Mouse (Mus musculus): ENCODE measurements around the gene 0610040J01Rik. TPM values are rescaled to one million over a fixed set of nuclear protein-coding genes. Genes with fewer than 3 reads are reported as not detected.

Gene 0610040J01Rik
- polyA plus RNA-seq, 1 experiment from 2014 or later: 0.94 TPM

GRCm38 (mm10) chr5:63824599-63825350 lies 12.6 kb downstream of the 0610040J01Rik start:
- Histone ChIP-seq H3K4me2 (ENCODE audit: low read depth, low read length, severe bottlenecking) (no peak overlapping the region), H3K27ac (ENCODE audit: low read depth, low read length) (no peak overlapping the region), H3K27me3 (ENCODE audit: control insufficient read depth, insufficient read depth, low read length) (no peaks in the 10 kb centered on the region), H3K4me3 (ENCODE audit: low read depth, low read length) (no peak overlapping the region), H3K4me1 (replicated peaks; ENCODE audit: control insufficient read depth, insufficient read depth, low read length) (no peaks in the 10 kb centered on the region), H3K36me3 (ENCODE audit: control insufficient read depth, insufficient read depth, low read length) (no peaks in the 10 kb centered on the region), H3K9ac (ENCODE audit: low read length) (no peak overlapping the region), H3K9me3 (ENCODE audit: control insufficient read depth, low read length) (no peaks in the 10 kb centered on the region)
- DNase-seq (ENCODE audit: low spot score) (no peak), ATAC-seq (replicated peaks; ENCODE audit: low FRiP score) (no peak)
- WGBS: 89% methylated on average over 8 of the region's 8 CpGs

GRCm38 (mm10) chr5:63825881-63826280 lies 13.7 kb downstream of the 0610040J01Rik start:
- DNase-seq (ENCODE audit: low spot score): no peak
- ATAC-seq (replicated peaks; ENCODE audit: low FRiP score): no peak
- Histone ChIP-seq H3K27me3 (ENCODE audit: control insufficient read depth, insufficient read depth, low read length) (no peaks in the 10 kb centered on the region), H3K9ac (ENCODE audit: low read length) (no peak overlapping the region), H3K4me2 (ENCODE audit: low read depth, low read length, severe bottlenecking) (no peak overlapping the region), H3K27ac (ENCODE audit: low read depth, low read length) (no peak overlapping the region), H3K4me3 (ENCODE audit: low read depth, low read length) (no peak overlapping the region), H3K4me1 (replicated peaks; ENCODE audit: control insufficient read depth, insufficient read depth, low read length) (no peaks in the 10 kb centered on the region), H3K36me3 (ENCODE audit: control insufficient read depth, insufficient read depth, low read length) (no peaks in the 10 kb centered on the region), H3K9me3 (ENCODE audit: control insufficient read depth, low read length) (no peaks in the 10 kb centered on the region)
- 82% methylated on average over 5 of the region's 5 CpGs for WGBS

GRCm38 (mm10) chr5:63827006-63827405 lies 14.8 kb downstream of the 0610040J01Rik start:
- Histone ChIP-seq H3K9me3 (ENCODE audit: control insufficient read depth, low read length) (no peaks in the 10 kb centered on the region), H3K9ac (ENCODE audit: low read length) (no peak overlapping the region), H3K4me3 (ENCODE audit: low read depth, low read length) (no peak overlapping the region), H3K27me3 (ENCODE audit: control insufficient read depth, insufficient read depth, low read length) (no peaks in the 10 kb centered on the region), H3K4me2 (ENCODE audit: low read depth, low read length, severe bottlenecking) (no peak overlapping the region), H3K36me3 (ENCODE audit: control insufficient read depth, insufficient read depth, low read length) (no peaks in the 10 kb centered on the region), H3K27ac (ENCODE audit: low read depth, low read length) (no peak overlapping the region), H3K4me1 (replicated peaks; ENCODE audit: control insufficient read depth, insufficient read depth, low read length) (no peaks in the 10 kb centered on the region)
- ATAC-seq (replicated peaks; ENCODE audit: low FRiP score) (no peak), DNase-seq (ENCODE audit: low spot score) (no peak)
- WGBS: 80% methylated on average over 6 of the region's 6 CpGs

- no peak overlapping the region for H3K27ac ChIP-seq (ENCODE audit: low read depth, low read length)
- H3K27me3 ChIP-seq (ENCODE audit: control insufficient read depth, insufficient read depth, low read length): no peaks in the 10 kb centered on the region
- ATAC-seq (replicated peaks; ENCODE audit: low FRiP score): no peak
- no peak overlapping the region for H3K4me2 ChIP-seq (ENCODE audit: low read depth, low read length, severe bottlenecking)
- no peak for DNase-seq (ENCODE audit: low spot score)
- H3K9ac ChIP-seq (ENCODE audit: low read length): no peak overlapping the region
- no peaks in the 10 kb centered on the region for H3K9me3 ChIP-seq (ENCODE audit: control insufficient read depth, low read length)
- no peaks in the 10 kb centered on the region for H3K36me3 ChIP-seq (ENCODE audit: control insufficient read depth, insufficient read depth, low read length)
- 58% methylated on average over 5 of the region's 5 CpGs for WGBS
- no peak overlapping the region for H3K4me3 ChIP-seq (ENCODE audit: low read depth, low read length)
- no peaks in the 10 kb centered on the region for H3K4me1 ChIP-seq (replicated peaks; ENCODE audit: control insufficient read depth, insufficient read depth, low read length)
Measured at GRCm38 (mm10) chr5:63827415-63828053, 15.4 kb downstream of the 0610040J01Rik start.

- DNase-seq (ENCODE audit: low spot score): no peak
- H3K9me3 ChIP-seq (ENCODE audit: control insufficient read depth, low read length): no peaks in the 10 kb centered on the region
- 90% methylated on average over 10 of the region's 10 CpGs for WGBS
Measured at GRCm38 (mm10) chr5:63828380-63829185, 16.4 kb downstream of the 0610040J01Rik start.

GRCm38 (mm10) chr5:63831054-63831453 lies 18.9 kb downstream of the 0610040J01Rik start:
- no peaks in the 10 kb centered on the region for H3K9me3 ChIP-seq (ENCODE audit: control insufficient read depth, low read length)
- no peak overlapping the region for H3K9ac ChIP-seq (ENCODE audit: low read length)
- no peaks in the 10 kb centered on the region for H3K4me1 ChIP-seq (replicated peaks; ENCODE audit: control insufficient read depth, insufficient read depth, low read length)
- WGBS: 84% methylated on average over 4 of the region's 4 CpGs
- no peaks in the 10 kb centered on the region for H3K36me3 ChIP-seq (ENCODE audit: control insufficient read depth, insufficient read depth, low read length)
- H3K4me2 ChIP-seq (ENCODE audit: low read depth, low read length, severe bottlenecking): no peak overlapping the region
- H3K27ac ChIP-seq (ENCODE audit: low read depth, low read length): no peak overlapping the region
- DNase-seq (ENCODE audit: low spot score) (no peak), ATAC-seq (replicated peaks; ENCODE audit: low FRiP score) (no peak)
- H3K27me3 ChIP-seq (ENCODE audit: control insufficient read depth, insufficient read depth, low read length): no peaks in the 10 kb centered on the region
- no peak overlapping the region for H3K4me3 ChIP-seq (ENCODE audit: low read depth, low read length)

More at GRCm38 (mm10) chr5:63828380-63829185, 16.4 kb downstream of the 0610040J01Rik start:
- Histone ChIP-seq H3K27me3 (ENCODE audit: control insufficient read depth, insufficient read depth, low read length) (no peaks in the 10 kb centered on the region), H3K4me2 (ENCODE audit: low read depth, low read length, severe bottlenecking) (no peak overlapping the region), H3K4me1 (replicated peaks; ENCODE audit: control insufficient read depth, insufficient read depth, low read length) (no peaks in the 10 kb centered on the region), H3K36me3 (ENCODE audit: control insufficient read depth, insufficient read depth, low read length) (no peaks in the 10 kb centered on the region), H3K27ac (ENCODE audit: low read depth, low read length) (no peak overlapping the region), H3K4me3 (ENCODE audit: low read depth, low read length) (no peak overlapping the region), H3K9ac (ENCODE audit: low read length) (no peak overlapping the region)
- ATAC-seq (replicated peaks; ENCODE audit: low FRiP score): no peak

- no peak for ATAC-seq (replicated peaks; ENCODE audit: low FRiP score)
- H3K36me3 ChIP-seq (ENCODE audit: control insufficient read depth, insufficient read depth, low read length): no peaks in the 10 kb centered on the region
- H3K4me1 ChIP-seq (replicated peaks; ENCODE audit: control insufficient read depth, insufficient read depth, low read length): no peaks in the 10 kb centered on the region
- 57% methylated on average over 5 of the region's 5 CpGs for WGBS
- no peak overlapping the region for H3K4me2 ChIP-seq (ENCODE audit: low read depth, low read length, severe bottlenecking)
- no peaks in the 10 kb centered on the region for H3K27me3 ChIP-seq (ENCODE audit: control insufficient read depth, insufficient read depth, low read length)
- H3K9me3 ChIP-seq (ENCODE audit: control insufficient read depth, low read length): no peaks in the 10 kb centered on the region
- no peak overlapping the region for H3K27ac ChIP-seq (ENCODE audit: low read depth, low read length)
- DNase-seq (ENCODE audit: low spot score): no peak
- H3K4me3 ChIP-seq (ENCODE audit: low read depth, low read length): no peak overlapping the region
- H3K9ac ChIP-seq (ENCODE audit: low read length): no peak overlapping the region
Measured at GRCm38 (mm10) chr5:63833955-63834354, 21.8 kb downstream of the 0610040J01Rik start.

GRCm38 (mm10) chr5:63834435-63834834 lies 22.3 kb downstream of the 0610040J01Rik start:
- DNase-seq (ENCODE audit: low spot score) (no peak), ATAC-seq (replicated peaks; ENCODE audit: low FRiP score) (no peak)
- WGBS: 79% methylated on average over 3 of the region's 3 CpGs
- Histone ChIP-seq H3K27me3 (ENCODE audit: control insufficient read depth, insufficient read depth, low read length) (no peaks in the 10 kb centered on the region), H3K9me3 (ENCODE audit: control insufficient read depth, low read length) (no peaks in the 10 kb centered on the region), H3K9ac (ENCODE audit: low read length) (no peak overlapping the region), H3K4me3 (ENCODE audit: low read depth, low read length) (no peak overlapping the region), H3K27ac (ENCODE audit: low read depth, low read length) (no peak overlapping the region), H3K4me2 (ENCODE audit: low read depth, low read length, severe bottlenecking) (no peak overlapping the region), H3K4me1 (replicated peaks; ENCODE audit: control insufficient read depth, insufficient read depth, low read length) (no peaks in the 10 kb centered on the region), H3K36me3 (ENCODE audit: control insufficient read depth, insufficient read depth, low read length) (no peaks in the 10 kb centered on the region)
